Mouse (Mus musculus): ENCODE measurements around the gene Eral1. TPM values are rescaled to one million over a fixed set of nuclear protein-coding genes. Genes with fewer than 3 reads are reported as not detected.

The Eral1 gene
- polyA plus RNA-seq, 1 experiment from 2014 or later = 13.9 TPM

- Histone ChIP-seq H3K4me1 (replicated peaks) (0 out of 2 replicates have a peak, but pooled peaks cover 6% of the 10 kb centered on the region), H3K9me3 (replicated peaks) (no peaks in the 10 kb centered on the region), H3K27ac (replicated peaks) (no peak overlapping the region), H3K4me2 (no peak overlapping the region), H3K9ac (no peak overlapping the region), H3K4me3 (replicated peaks) (no peak overlapping the region), H3K36me3 (replicated peaks) (no peaks in the 10 kb centered on the region), H3K27me3 (no peaks in the 10 kb centered on the region; the same call in 1 of the 2 replicates)
- 59% methylated on average over 5 of the region's 5 CpGs for WGBS (ENCODE audit: insufficient replicate concordance)
- peak; percentile 47; the same call in 1 of the 2 replicates for ATAC-seq (ENCODE audit: insufficient read depth)
These were observed 7.6 kb upstream of the Eral1 start for GRCm38 (mm10) chr11:78087756-78088281.

- Histone ChIP-seq H3K27ac (replicated peaks) (no peak overlapping the region), H3K4me2 (no peak overlapping the region), H3K9me3 (replicated peaks) (no peaks in the 10 kb centered on the region), H3K4me1 (replicated peaks) (0 out of 2 replicates have a peak, but pooled peaks cover 6% of the 10 kb centered on the region), H3K9ac (no peak overlapping the region), H3K27me3 (no peaks in the 10 kb centered on the region; the same call in 1 of the 2 replicates), H3K4me3 (replicated peaks) (no peak overlapping the region), H3K36me3 (replicated peaks) (no peaks in the 10 kb centered on the region)
- ATAC-seq (ENCODE audit: insufficient read depth) = no peak
- 63% methylated on average over 4 of the region's 4 CpGs for WGBS (ENCODE audit: insufficient replicate concordance)
These were observed 6.8 kb upstream of the Eral1 start for GRCm38 (mm10) chr11:78086925-78087479.

- Histone ChIP-seq H3K27me3 (no peaks in the 10 kb centered on the region; the same call in 1 of the 2 replicates), H3K36me3 (replicated peaks) (no peaks in the 10 kb centered on the region), H3K27ac (replicated peaks) (no peak overlapping the region), H3K4me3 (replicated peaks) (no peak overlapping the region), H3K4me2 (no peak overlapping the region), H3K9ac (no peak overlapping the region), H3K4me1 (replicated peaks) (peaks cover 26% of the 10 kb centered on the region), H3K9me3 (replicated peaks) (no peaks in the 10 kb centered on the region)
- ATAC-seq (ENCODE audit: insufficient read depth) = no peak
- WGBS (ENCODE audit: insufficient replicate concordance) = 5% methylated on average over 1 of the region's 1 CpGs
These were observed 3.4 kb upstream of the Eral1 start for GRCm38 (mm10) chr11:78083595-78083994.

- Histone ChIP-seq H3K9ac (peak overlapping the region; percentile 90), H3K27me3 (no peaks in the 10 kb centered on the region), H3K27ac (replicated peaks) (peak overlapping the region; percentile 100), H3K4me3 (replicated peaks) (peak overlapping the region; percentile 69), H3K4me1 (replicated peaks) (peaks cover 61% of the 10 kb centered on the region), H3K36me3 (replicated peaks) (peaks cover 62% of the 10 kb centered on the region), H3K9me3 (replicated peaks) (no peaks in the 10 kb centered on the region), H3K4me2 (peak overlapping the region; percentile 78)
- no peak for ATAC-seq (ENCODE audit: insufficient read depth)
- 44% methylated on average over 4 of the region's 4 CpGs for WGBS (ENCODE audit: insufficient replicate concordance)
These were observed 5.5 kb downstream of the Eral1 start for GRCm38 (mm10) chr11:78074666-78075065.

- Histone ChIP-seq H3K9ac (peak overlapping the region; percentile 90), H3K4me3 (replicated peaks) (peak overlapping the region; percentile 69), H3K27me3 (no peaks in the 10 kb centered on the region), H3K9me3 (replicated peaks) (no peaks in the 10 kb centered on the region), H3K4me2 (peak overlapping the region; percentile 78), H3K27ac (replicated peaks) (peak overlapping the region; percentile 100), H3K4me1 (replicated peaks) (peaks cover 60% of the 10 kb centered on the region), H3K36me3 (replicated peaks) (peaks cover 62% of the 10 kb centered on the region)
- peak; percentile 61 for ATAC-seq (ENCODE audit: insufficient read depth)
- WGBS (ENCODE audit: insufficient replicate concordance) = 28% methylated on average over 2 of the region's 2 CpGs
These were observed 5.9 kb downstream of the Eral1 start for GRCm38 (mm10) chr11:78074277-78074652.

- H3K27ac ChIP-seq (replicated peaks) = peak overlapping the region; percentile 100
- peaks cover 60% of the 10 kb centered on the region for H3K4me1 ChIP-seq (replicated peaks)
- H3K4me3 ChIP-seq (replicated peaks) = peak overlapping the region; percentile 69
- H3K9me3 ChIP-seq (replicated peaks) = no peaks in the 10 kb centered on the region
- peaks cover 62% of the 10 kb centered on the region for H3K36me3 ChIP-seq (replicated peaks)
- peak; percentile 69 for ATAC-seq (ENCODE audit: insufficient read depth)
- H3K9ac ChIP-seq = peak overlapping the region; percentile 90
- H3K27me3 ChIP-seq = no peaks in the 10 kb centered on the region
- 40% methylated on average over 9 of the region's 9 CpGs for WGBS (ENCODE audit: insufficient replicate concordance)
- H3K4me2 ChIP-seq = peak overlapping the region; percentile 78
These were observed 6.5 kb downstream of the Eral1 start for GRCm38 (mm10) chr11:78073577-78074276.

- 5% methylated on average over 6 of the region's 6 CpGs for WGBS (ENCODE audit: insufficient replicate concordance)
- H3K36me3 ChIP-seq (replicated peaks) = peaks cover 54% of the 10 kb centered on the region
- no peaks in the 10 kb centered on the region for H3K27me3 ChIP-seq
- H3K4me2 ChIP-seq = peak overlapping the region; percentile 78
- H3K9ac ChIP-seq = peak overlapping the region; percentile 90
- H3K4me3 ChIP-seq (replicated peaks) = peak overlapping the region; percentile 69
- peak overlapping the region; percentile 100 for H3K27ac ChIP-seq (replicated peaks)
- peaks cover 62% of the 10 kb centered on the region for H3K4me1 ChIP-seq (replicated peaks)
- no peaks in the 10 kb centered on the region for H3K9me3 ChIP-seq (replicated peaks)
- ATAC-seq (ENCODE audit: insufficient read depth) = peak; percentile 11
These were observed 7.6 kb downstream of the Eral1 start for GRCm38 (mm10) chr11:78072425-78073130.

- H3K27ac ChIP-seq (replicated peaks) = peak overlapping the region; percentile 100
- peaks cover 67% of the 10 kb centered on the region for H3K4me1 ChIP-seq (replicated peaks)
- H3K36me3 ChIP-seq (replicated peaks) = peaks cover 48% of the 10 kb centered on the region
- H3K27me3 ChIP-seq = no peaks in the 10 kb centered on the region
- H3K4me2 ChIP-seq = peak overlapping the region; percentile 78
- 37% methylated on average over 5 of the region's 5 CpGs for WGBS (ENCODE audit: insufficient replicate concordance)
- peak overlapping the region; percentile 90 for H3K9ac ChIP-seq
- H3K9me3 ChIP-seq (replicated peaks) = no peaks in the 10 kb centered on the region
- ATAC-seq (ENCODE audit: insufficient read depth) = no peak
- H3K4me3 ChIP-seq (replicated peaks) = peak overlapping the region; percentile 69
These were observed 8.2 kb downstream of the Eral1 start for GRCm38 (mm10) chr11:78071938-78072337.

GRCm38 (mm10) chr11:78069646-78070045, 10.5 kb downstream of the Eral1 start:
- Histone ChIP-seq H3K27me3 (no peaks in the 10 kb centered on the region), H3K4me1 (replicated peaks) (peaks cover 67% of the 10 kb centered on the region), H3K9me3 (replicated peaks) (no peaks in the 10 kb centered on the region), H3K9ac (peak overlapping the region; percentile 90), H3K4me3 (replicated peaks) (peak overlapping the region; percentile 69), H3K36me3 (replicated peaks) (peaks cover 25% of the 10 kb centered on the region), H3K27ac (replicated peaks) (peak overlapping the region; percentile 100), H3K4me2 (peak overlapping the region; percentile 78)
- 21% methylated on average over 6 of the region's 6 CpGs for WGBS (ENCODE audit: insufficient replicate concordance)
- peak; percentile 71 for ATAC-seq (ENCODE audit: insufficient read depth)

GRCm38 (mm10) chr11:78069130-78069529, 11.1 kb downstream of the Eral1 start:
- H3K4me2 ChIP-seq = peak overlapping the region; percentile 78
- no peaks in the 10 kb centered on the region for H3K9me3 ChIP-seq (replicated peaks)
- no peak for ATAC-seq (ENCODE audit: insufficient read depth)
- peak overlapping the region; percentile 70 for H3K9ac ChIP-seq
- peaks cover 20% of the 10 kb centered on the region for H3K36me3 ChIP-seq (replicated peaks)
- H3K27ac ChIP-seq (replicated peaks) = peak overlapping the region; percentile 100
- WGBS (ENCODE audit: insufficient replicate concordance) = 16% methylated on average over 5 of the region's 5 CpGs
- no peaks in the 10 kb centered on the region for H3K27me3 ChIP-seq
- H3K4me3 ChIP-seq (replicated peaks) = peak overlapping the region; percentile 69
- peaks cover 67% of the 10 kb centered on the region for H3K4me1 ChIP-seq (replicated peaks)

GRCm38 (mm10) chr11:78067566-78067965, 12.6 kb downstream of the Eral1 start:
- Histone ChIP-seq H3K27ac (replicated peaks) (peak overlapping the region; percentile 100), H3K4me3 (replicated peaks) (peak overlapping the region; percentile 69), H3K4me2 (peak overlapping the region; percentile 78), H3K27me3 (no peaks in the 10 kb centered on the region), H3K9me3 (replicated peaks) (no peaks in the 10 kb centered on the region), H3K36me3 (replicated peaks) (peaks cover 4% of the 10 kb centered on the region; the same call in 1 of the 2 replicates), H3K9ac (peak overlapping the region; percentile 70), H3K4me1 (replicated peaks) (peaks cover 83% of the 10 kb centered on the region)
- no peak for ATAC-seq (ENCODE audit: insufficient read depth)
- 67% methylated on average over 5 of the region's 5 CpGs for WGBS (ENCODE audit: insufficient replicate concordance)
